In the genomic region with DNA sequence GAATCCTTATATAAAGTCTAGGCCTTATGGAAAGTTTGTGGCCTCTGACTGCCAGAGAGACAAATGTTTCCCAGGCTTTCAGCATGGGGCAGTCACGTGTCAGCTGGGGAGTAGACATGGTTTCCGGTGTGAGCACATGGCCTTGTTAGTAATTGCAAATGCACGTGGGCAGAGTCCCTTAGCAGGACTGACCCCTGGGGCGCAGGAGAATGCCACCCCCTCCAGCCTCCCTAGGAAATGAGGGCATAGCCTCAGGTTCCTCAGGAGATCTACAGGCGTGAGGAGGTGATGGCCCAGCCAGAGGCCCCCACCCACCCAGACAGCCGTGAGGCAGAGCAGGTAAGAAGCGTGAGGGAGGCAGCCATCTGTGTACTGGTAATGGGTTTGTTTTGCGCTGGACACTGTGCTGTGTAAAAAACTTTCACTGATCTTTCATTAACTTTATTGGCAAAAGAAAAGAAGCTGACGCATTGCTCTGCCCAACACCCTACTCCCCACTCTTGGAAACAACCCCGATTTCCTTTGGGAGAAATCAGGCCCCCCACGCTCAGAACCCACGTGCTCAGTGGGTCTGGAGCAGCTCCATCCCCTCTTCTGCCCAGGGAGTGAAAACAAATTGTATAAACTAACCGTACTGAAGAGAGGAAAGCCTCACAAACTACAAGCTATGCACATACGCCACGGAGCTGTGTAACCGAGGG, we compare ENCODE assay signal across 8 mouse cellular contexts. TPM values are rescaled to one million over a fixed set of nuclear protein-coding genes. Genes with fewer than 3 reads are reported as not detected.
DNase-seq lines count a peak whose midpoint lies in the region; ATAC-seq and TF ChIP-seq lines count a peak whose summit lies in the region.

No protein-coding gene starts in this region.

- H3K4me1 ChIP-seq in liver, embryonic 12.5 days, result peaks cover 23% of the 10 kb centered on the region

- TF ChIP-seq CTCF in brain, embryonic 14.5 days (IDR thresholded peaks at IDR 0.05; ENCODE audit: borderline replicate concordance, extremely low read depth, insufficient read depth, insufficient read length), result no peak

- ATAC-seq in liver, embryonic 12.5 days, result no peak

- no peak overlapping the region for H3K27ac ChIP-seq in liver, embryonic 12.5 days

- no peak overlapping the region for H3K9ac ChIP-seq in liver, embryonic 12.5 days

- TF ChIP-seq POLR2A in brain, embryonic 14.5 days (IDR thresholded peaks at IDR 0.05; ENCODE audit: borderline replicate concordance, extremely low read depth, insufficient read depth, insufficient read length, poor library complexity, severe bottlenecking), result no peak

- no peaks in the 10 kb centered on the region for H3K36me3 ChIP-seq in liver, embryonic 12.5 days

- no peaks in the 10 kb centered on the region for H3K9me3 ChIP-seq in liver, embryonic 12.5 days (replicated peaks)

- DNase-seq in layer of hippocampus, adult 18-20 months (ENCODE audit: low spot score in 2 of 2), result peak; percentile 47 to 52
- no peak for DNase-seq in layer of hippocampus, postnatal 10 days (ENCODE audit: low spot score in 2 of 2)
- DNase-seq in brain, embryonic 14.5 days (ENCODE audit: low read depth), result peak; percentile 58
- DNase-seq in induced T-regulatory cell, adult 2 months (ENCODE audit: low read depth), result peak; percentile 38
- peak; percentile 70 for DNase-seq in lung, postnatal 10 days
- no peak for DNase-seq in B cell, adult 2 months
- DNase-seq in cerebellum, adult 9-11 months, result no peak

- H3K4me2 ChIP-seq in liver, embryonic 12.5 days, result no peak overlapping the region

- no peak overlapping the region for H3K4me3 ChIP-seq in liver, embryonic 12.5 days

- 73% methylated on average over 16 of the region's 16 CpGs for WGBS in liver, embryonic 12.5 days (ENCODE audit: insufficient replicate concordance)

- no peaks in the 10 kb centered on the region for H3K27me3 ChIP-seq in liver, embryonic 12.5 days (replicated peaks)

RNA-seq across cellular contexts. Expression of a gene that starts 35.8 kb away (rescaled TPM):
- 1 to 10 TPM in 1 of 2 experiments, under 1 TPM in 1; 0.94 to 1.5 TPM for total RNA-seq in layer of hippocampus, adult 18-20 months (2021)
- total RNA-seq in layer of hippocampus, postnatal 10 days (2021), result 1 to 10 TPM; 3.7 to 7.2 TPM
- 12.4 and 17.2 TPM in 2 replicates for polyA plus RNA-seq in brain, embryonic 14.5 days (2012; rRNA removed)
- polyA plus RNA-seq in liver, embryonic 12.5 days (2016; fragmentation: Nextera tagmentation; extraction: Ambion mirVana), result 5.0 and 5.2 TPM in 2 replicates

RNA-seq across cellular contexts. Expression of a gene that starts 48.6 kb away (rescaled TPM):
- total RNA-seq in layer of hippocampus, adult 18-20 months (2021), result 10 to 100 TPM; 28.7 to 37.6 TPM
- 10 to 100 TPM; 75.2 to 91.7 TPM for total RNA-seq in layer of hippocampus, postnatal 10 days (2021)
- 27.7 and 42.1 TPM in 2 replicates for polyA plus RNA-seq in brain, embryonic 14.5 days (2012; rRNA removed)
- 2.1 and 2.3 TPM in 2 replicates for polyA plus RNA-seq in liver, embryonic 12.5 days (2016; fragmentation: Nextera tagmentation; extraction: Ambion mirVana)

Comparison
In these comparisons a context has a peak if more than half of its experiments do, and no peak if none do; other contexts are left out.
1. DNase-seq: peak in layer of hippocampus, adult 18-20 months (2 of 2), brain, embryonic 14.5 days (single experiment), induced T-regulatory cell, adult 2 months (single experiment) and lung, postnatal 10 days (single experiment); none in layer of hippocampus, postnatal 10 days (0 of 2), B cell, adult 2 months (0 of 2) and cerebellum, adult 9-11 months (single experiment).